Mouse (Mus musculus) adrenal gland, postnatal 36 days (tissue): ENCODE data around the gene Ctsll3. TPM values are rescaled to one million over a fixed set of nuclear protein-coding genes. Genes with fewer than 3 reads are reported as not detected.

Experiments used
- DNase-seq, 2 experiments: peaks; one replicate each; pipeline ENCODE4 v3.0.0; 2021; ENCODE audit warnings: mixed read lengths in 1 of 2
- long read RNA-seq, 2 experiments: library from polyadenylated mRNA; stranded (forward); transcript quantifications; one replicate each; pipeline ENCODE4 v2.0.0; 2021; ENCODE audit warnings: borderline sequencing depth in 2 of 2
- total RNA-seq, 2 experiments: library from RNA; stranded (reverse); gene quantifications; 2 replicates each; pipeline ENCODE4 v1.2.3; 2021

The Ctsll3 gene
- not detected for total RNA-seq
- long read RNA-seq, experiment 1, result 0 reads
- long read RNA-seq, experiment 2, result 0 reads

GRCm38 (mm10) chr13:60802749-60803148, at the start of gene Ctsll3:
Ctsll3 (minus strand) TSS chr13:60802849.
- no peak for DNase-seq

- DNase-seq, result no peak
Measured at GRCm38 (mm10) chr13:60848241-60849120, 45.8 kb upstream of the Ctsll3 start.

GRCm38 (mm10) chr13:60843153-60843552, 40.5 kb upstream of the Ctsll3 start:
- DNase-seq, result no peak

- DNase-seq, result no peak
Measured at GRCm38 (mm10) chr13:60842703-60843102, 40.1 kb upstream of the Ctsll3 start.

- DNase-seq, result no peak
Measured at GRCm38 (mm10) chr13:60839353-60839902, 36.8 kb upstream of the Ctsll3 start.

GRCm38 (mm10) chr13:60826052-60826451, 23.4 kb upstream of the Ctsll3 start:
- DNase-seq, result peak; percentile 21 to 25

- DNase-seq, result no peak
Measured at GRCm38 (mm10) chr13:60820486-60821175, 18.0 kb upstream of the Ctsll3 start.

GRCm38 (mm10) chr13:60819469-60819868, 16.8 kb upstream of the Ctsll3 start:
- DNase-seq, result peak; percentile 53 to 62

GRCm38 (mm10) chr13:60813722-60814121, 11.1 kb upstream of the Ctsll3 start:
- DNase-seq, result no peak

- DNase-seq, result no peak
Measured at GRCm38 (mm10) chr13:60812768-60813167, 10.1 kb upstream of the Ctsll3 start.

GRCm38 (mm10) chr13:60809690-60810089, 7.0 kb upstream of the Ctsll3 start:
- no peak for DNase-seq

- no peak for DNase-seq
Measured at GRCm38 (mm10) chr13:60789466-60789865, 13.2 kb downstream of the Ctsll3 start.

GRCm38 (mm10) chr13:60786264-60786663, 16.4 kb downstream of the Ctsll3 start, which contains the start of gene BC051665:
BC051665 (minus strand) TSS chr13:60786364.
- no peak for DNase-seq

GRCm38 (mm10) chr13:60783301-60783700, 19.3 kb downstream of the Ctsll3 start:
- DNase-seq, result no peak

GRCm38 (mm10) chr13:60780534-60780933, 22.1 kb downstream of the Ctsll3 start:
- no peak for DNase-seq

- no peak for DNase-seq
Measured at GRCm38 (mm10) chr13:60761161-60761560, 41.5 kb downstream of the Ctsll3 start.

- no peak for DNase-seq
Measured at GRCm38 (mm10) chr13:60760392-60760791, 42.3 kb downstream of the Ctsll3 start.

- peak; percentile 56 to 68 for DNase-seq
Measured at GRCm38 (mm10) chr13:60759136-60759535, 43.5 kb downstream of the Ctsll3 start.

- DNase-seq, result no peak
Measured at GRCm38 (mm10) chr13:60757292-60757691, 45.4 kb downstream of the Ctsll3 start.

- DNase-seq, result no peak
Measured at GRCm38 (mm10) chr13:60755251-60755650, 47.4 kb downstream of the Ctsll3 start.

GRCm38 (mm10) chr13:60753216-60753615, 49.4 kb downstream of the Ctsll3 start:
- no peak for DNase-seq

GRCm38 (mm10) chr13:60750930-60751329, 51.7 kb downstream of the Ctsll3 start:
- no peak for DNase-seq

- DNase-seq, result no peak
Measured at GRCm38 (mm10) chr13:60748556-60748955, 54.1 kb downstream of the Ctsll3 start.
